Mouse (Mus musculus) kidney, adult 2 months (tissue): Measurements from ENCODE around the gene Scel.

ENCODE experiments used
- CTCF ChIP-seq: fragments of 200-500 bp; conservative IDR thresholded peaks from 2 replicates; pipeline ENCODE4 v1.5.1; 2011; ENCODE audit warnings: low read depth, mild to moderate bottlenecking, control low read depth, low read length, moderate library complexity, mixed read lengths; ENCODE audit not compliant: insufficient read depth, insufficient read length
- POLR2A ChIP-seq: fragments of 200-500 bp; IDR thresholded peaks from one replicate; pipeline ENCODE4 v1.6.1; 2011; ENCODE audit warnings: low read depth, low read length, control low read depth

DNA sequence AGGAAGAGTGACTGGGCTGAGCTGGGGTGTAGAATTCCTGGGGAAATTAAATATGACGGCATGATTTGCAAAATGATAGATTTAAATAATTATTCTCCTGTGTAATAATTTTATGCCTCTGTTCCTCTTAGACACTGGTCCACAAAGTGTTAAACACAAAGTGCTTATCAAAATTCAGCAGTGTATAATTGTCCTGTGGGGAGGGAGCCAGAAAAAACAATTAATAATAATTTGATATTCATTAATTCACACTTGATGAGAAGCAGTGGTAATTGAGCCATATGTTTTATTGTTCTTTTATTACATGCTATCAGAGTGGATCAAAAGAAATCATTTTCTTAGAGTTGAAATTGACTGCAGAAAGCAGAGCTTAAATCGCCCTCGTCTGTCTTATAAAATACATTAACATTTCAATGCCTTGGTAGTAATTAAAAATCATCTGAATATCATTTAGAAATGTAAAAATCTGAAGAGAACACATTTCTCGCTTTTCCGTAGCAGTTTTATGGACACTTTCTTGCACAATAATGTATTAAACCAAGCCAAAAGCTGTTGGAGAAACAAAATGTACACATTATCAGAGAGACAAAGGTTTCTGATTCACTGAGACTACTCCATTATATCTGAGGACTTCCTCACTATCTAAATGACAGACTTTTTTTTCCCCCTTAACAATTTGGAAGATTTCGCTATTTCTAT lies 100.6 kb downstream of the Scel start:
- no peak for TF ChIP-seq CTCF
- no peak for TF ChIP-seq POLR2A
